Mouse (Mus musculus) right cerebral cortex, postnatal 14 days (tissue): Measurements from ENCODE around the gene Slc26a10.
A peak's percentile ranks its signal among the peaks of the same experiment; 100 is the strongest.

Source experiments
- DNase-seq: peaks from one replicate; pipeline ENCODE4 v3.0.0; 2022

Gene Slc26a10

DNA sequence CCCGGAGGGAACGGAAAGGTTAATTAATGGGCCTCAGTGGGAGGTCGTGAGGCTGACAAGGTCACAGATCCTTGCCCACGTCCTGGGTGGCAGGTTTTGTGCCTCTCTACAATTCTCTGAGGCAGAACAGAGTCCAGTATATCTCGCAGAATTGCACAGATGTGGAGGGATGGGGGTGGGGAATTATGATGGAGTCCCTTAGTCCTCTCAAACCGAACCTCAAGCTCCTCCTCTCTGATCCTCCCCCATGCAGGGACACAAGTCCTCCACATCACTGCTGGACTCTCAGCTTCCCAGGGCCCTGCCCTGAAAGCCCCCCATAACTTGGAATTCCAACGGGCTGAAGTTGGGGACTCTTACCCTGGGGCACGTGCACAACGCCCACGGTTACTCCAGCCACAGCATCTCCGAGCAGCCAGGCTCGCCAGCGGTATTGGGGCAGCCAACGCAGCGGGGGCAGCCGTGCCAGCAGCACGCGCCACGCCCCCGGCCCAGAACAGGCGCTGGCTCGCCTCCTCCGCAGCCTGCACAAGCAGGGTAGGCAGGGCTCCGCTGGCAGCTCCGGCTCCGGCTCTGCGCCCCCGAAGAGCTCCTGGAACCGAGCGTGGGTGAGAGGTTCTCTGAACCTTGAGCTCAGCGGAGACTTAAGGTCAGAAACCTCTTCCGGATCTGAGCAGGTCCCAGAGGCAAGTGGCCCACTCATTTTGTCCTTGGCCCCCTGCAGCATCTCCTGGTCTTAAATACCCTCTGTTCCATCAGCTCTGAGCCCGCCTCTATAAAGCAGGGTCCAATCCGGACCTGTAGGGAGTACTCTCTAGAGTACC is at the start of gene Slc26a10:
Gene Slc26a10 (minus strand): TSS at position 775 of the 824 bp plus-strand sequence.
- no peak for DNase-seq

DNA sequence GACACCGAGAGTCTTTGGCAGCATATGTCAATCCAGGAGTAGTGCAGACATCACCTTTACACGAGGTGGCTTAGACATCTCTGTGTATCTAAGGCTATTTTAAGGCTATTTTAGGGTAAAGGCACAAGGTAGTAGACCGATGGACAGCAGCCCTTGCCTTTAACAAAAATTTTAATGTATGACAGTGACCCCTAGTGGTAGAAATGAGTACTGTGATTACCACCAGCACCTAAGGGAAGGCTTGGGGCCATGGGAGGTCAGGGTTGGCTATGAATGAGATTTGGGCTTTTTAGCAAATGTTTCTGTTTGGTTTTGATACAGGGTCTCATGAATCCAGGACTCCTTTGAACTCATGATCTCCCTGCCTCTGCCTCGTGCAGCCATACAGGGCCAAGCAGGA is 48.5 kb upstream of the Slc26a10 start:
- DNase-seq: no peak

- no peak for DNase-seq
Measured at GRCm38 (mm10) chr10:127227163-127227562, 46.7 kb upstream of the Slc26a10 start.

- no peak for DNase-seq
Measured at GRCm38 (mm10) chr10:127226318-127226895, 46.0 kb upstream of the Slc26a10 start.

DNA sequence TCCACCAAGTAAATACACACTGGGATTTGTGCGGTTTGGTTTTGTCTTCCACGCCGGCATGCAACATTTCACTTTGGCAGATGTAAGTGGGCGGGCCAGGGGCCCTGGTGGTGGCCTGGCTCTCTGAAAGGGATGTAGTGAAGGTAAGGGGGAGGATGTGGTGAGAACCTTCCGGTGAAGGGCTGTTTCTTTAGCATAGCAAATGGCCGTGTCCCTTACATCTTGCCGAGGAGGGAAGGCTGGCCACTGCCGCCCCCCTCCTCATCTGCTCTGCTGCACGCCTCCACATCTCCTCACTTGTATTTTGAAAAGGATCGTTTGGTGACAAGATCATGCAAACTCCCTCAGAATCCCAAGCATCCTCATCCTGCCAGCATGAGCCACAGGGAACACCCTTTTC is 45.3 kb upstream of the Slc26a10 start:
- no peak for DNase-seq

GRCm38 (mm10) chr10:127225213-127225612 is 44.8 kb upstream of the Slc26a10 start:
- DNase-seq: no peak

- no peak for DNase-seq
Measured at GRCm38 (mm10) chr10:127218339-127218738, 37.9 kb upstream of the Slc26a10 start.

DNA sequence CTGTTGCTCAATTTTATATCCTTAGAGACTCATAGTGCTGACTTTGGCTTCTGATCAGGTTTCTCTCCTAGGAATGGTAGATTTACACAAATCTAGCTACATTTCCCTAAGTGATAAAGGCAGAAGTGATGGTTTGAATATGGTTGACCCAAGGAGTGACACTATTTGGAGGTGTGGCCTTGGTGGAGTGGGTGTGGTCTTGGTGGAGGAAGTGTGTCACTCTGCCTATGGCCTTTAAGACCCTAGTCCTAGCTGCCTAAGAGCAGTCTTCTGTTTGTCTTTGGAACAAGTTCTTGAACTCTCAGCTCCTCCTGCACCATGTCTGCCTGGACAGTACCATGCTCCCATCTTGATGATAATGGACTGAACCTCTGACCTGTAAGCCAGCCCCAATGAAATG is 36.7 kb upstream of the Slc26a10 start:
- DNase-seq: no peak

DNA sequence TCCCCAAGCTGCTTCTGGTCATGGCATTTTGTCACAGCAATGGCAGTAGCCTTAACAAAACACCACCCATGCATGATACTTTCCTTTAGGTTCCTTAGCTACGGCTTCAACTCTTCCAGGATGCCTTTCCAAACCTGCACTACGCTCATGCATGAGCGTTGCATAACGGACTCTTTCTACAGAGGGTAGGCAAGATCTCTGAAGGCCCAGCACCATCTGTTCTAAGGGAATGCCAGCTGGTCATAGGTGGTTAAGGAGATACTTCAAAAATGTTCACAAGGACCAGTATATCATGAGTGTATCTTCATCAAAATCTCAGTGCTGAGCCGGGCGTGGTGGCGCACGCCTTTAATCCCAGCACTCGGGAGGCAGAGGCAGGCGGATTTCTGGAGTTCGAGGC is 36.0 kb upstream of the Slc26a10 start:
- DNase-seq: no peak

- no peak for DNase-seq
Measured at GRCm38 (mm10) chr10:127214422-127214803, 34.0 kb upstream of the Slc26a10 start.

DNA sequence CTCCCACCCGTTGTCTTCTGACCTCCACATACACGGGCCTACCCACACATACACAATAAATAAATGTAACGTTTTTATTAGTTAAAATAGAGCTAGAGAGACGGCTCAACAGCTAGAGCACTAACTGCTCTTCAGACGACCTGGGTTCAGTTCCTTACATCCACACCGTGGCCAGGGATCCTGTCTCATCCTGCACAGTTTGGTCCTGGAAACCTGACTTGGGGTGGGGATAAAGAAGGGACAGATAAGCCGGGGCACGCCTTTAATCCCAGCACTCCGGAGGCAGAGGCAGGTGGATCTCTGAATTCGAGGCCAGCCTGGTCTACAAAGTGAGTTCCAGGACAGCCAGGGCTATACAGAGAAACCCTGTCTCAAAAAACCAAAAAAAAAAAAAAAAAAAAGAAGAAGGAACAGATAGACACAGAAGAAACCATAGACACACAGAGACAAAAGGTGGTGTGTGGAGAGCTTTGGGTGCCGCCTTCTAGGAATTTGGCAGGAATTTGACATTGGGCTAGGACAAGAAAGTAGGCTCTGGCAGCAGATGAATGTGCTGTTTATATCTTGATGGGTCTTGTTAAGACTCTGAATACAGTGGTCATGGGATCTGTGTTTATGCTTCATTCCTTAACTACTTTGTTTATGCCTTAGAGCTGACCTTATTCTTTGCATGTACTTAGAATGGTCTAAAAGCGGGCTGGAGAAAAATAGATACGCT is 33.4 kb upstream of the Slc26a10 start:
- DNase-seq: no peak

- no peak for DNase-seq
Measured at GRCm38 (mm10) chr10:127213272-127213671, 32.8 kb upstream of the Slc26a10 start.

DNA sequence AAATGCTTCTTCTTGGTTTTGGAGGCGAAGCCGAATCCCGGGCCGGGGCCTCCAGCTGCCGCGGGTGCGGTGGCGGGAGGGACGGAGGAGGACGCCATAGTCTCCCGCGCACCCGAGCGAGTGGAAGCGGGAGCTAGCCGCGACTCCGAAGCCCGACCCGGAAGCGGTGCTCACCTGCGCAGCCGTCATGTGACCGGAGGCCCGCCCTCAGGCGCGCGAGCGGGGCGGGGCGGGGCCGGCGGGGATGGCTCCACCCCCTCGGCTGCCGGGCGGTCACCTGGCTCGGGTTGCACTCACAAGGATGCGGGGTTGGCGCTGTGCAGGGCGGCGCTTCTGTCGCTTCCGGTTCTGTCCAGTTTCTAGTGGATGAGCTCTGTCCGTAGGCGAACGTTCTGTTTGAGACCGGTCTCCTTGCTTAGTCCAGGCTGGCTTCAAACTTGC is 31.0 kb upstream of the Slc26a10 start, which contains the start of gene Pip4k2c:
Gene Pip4k2c (minus strand): TSS at position 172 of the 441 bp plus-strand sequence.
- peak; percentile 87 for DNase-seq

- DNase-seq: no peak
Measured at GRCm38 (mm10) chr10:127210961-127211405, 30.5 kb upstream of the Slc26a10 start.

GRCm38 (mm10) chr10:127209928-127210570 is 29.6 kb upstream of the Slc26a10 start:
- DNase-seq: no peak

DNA sequence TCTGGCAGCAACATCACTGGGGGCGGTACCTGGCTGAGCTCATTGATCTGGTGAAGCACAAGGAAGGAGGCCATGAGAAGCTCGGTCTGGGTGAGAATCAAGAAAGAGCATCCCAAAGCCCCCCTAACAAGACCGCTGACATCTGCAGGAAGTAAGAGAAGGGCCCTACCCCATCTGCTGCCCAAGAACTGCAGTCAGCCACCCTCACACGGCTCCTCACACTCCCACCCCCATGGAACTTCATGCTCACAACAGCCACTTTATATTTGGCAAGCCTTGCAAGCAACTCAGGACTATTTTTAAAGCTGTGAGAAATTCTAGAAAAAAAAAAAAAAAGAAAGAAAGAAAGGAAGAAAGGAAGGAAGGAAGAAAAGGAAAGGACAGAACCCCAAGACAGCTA is 28.5 kb upstream of the Slc26a10 start:
- DNase-seq: no peak

GRCm38 (mm10) chr10:127205373-127205772 is 24.9 kb upstream of the Slc26a10 start:
- DNase-seq: no peak

- no peak for DNase-seq
Measured at GRCm38 (mm10) chr10:127204589-127204988, 24.1 kb upstream of the Slc26a10 start.

- no peak for DNase-seq
Measured at GRCm38 (mm10) chr10:127203106-127203505, 22.7 kb upstream of the Slc26a10 start.

GRCm38 (mm10) chr10:127200279-127200678 is 19.8 kb upstream of the Slc26a10 start:
- DNase-seq: no peak

DNA sequence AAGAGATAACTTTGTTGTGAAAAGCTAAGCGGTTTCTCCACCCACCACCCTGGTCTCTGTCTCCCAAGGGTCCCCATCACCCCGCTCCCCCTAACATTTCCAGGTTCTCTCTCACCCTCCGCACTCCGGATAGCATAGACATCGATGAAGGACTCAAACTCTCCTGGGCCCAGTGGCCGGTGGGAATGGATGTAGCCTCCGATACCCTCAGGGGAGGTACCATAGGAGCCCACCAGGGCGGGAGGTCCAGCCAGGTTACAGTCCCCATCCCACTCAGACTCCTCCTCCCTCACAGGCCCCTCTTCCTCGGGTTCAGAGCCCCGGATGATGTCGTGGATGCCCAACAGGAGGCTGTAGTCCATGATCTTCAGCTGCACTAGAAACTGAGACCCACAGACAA is 19.0 kb upstream of the Slc26a10 start:
- no peak for DNase-seq

DNA sequence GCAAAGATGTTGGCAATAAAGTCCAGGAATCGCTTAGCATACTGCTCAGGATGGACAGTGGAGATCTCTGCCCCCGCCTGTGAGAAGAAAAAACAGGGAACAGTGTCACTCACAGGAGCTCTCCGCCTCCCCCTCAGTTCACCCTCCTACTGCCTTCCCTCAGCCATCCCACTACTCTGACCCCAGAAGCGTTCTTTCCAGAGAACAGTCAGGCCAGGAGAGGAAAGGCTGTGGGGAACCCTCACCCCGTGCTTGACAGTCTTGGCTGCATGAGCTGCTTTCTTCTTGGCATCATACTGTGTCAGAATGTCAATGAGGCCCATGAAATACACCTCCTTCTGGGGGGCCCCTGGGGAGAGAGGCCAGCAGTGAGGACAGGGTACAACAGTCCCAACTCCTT is 18.6 kb upstream of the Slc26a10 start:
- DNase-seq: no peak

- no peak for DNase-seq
Measured at GRCm38 (mm10) chr10:127198492-127198891, 18.0 kb upstream of the Slc26a10 start.
